Mouse (Mus musculus) bone marrow, adult 2 months (tissue): ENCODE results near the gene Rnase13.

Source experiments
- CTCF ChIP-seq: fragments of 200-500 bp; IDR thresholded peaks from 2 replicates; pipeline ENCODE4 v1.5.1; 2011; ENCODE audit warnings: low read length, control low read depth; ENCODE audit not compliant: control insufficient read depth, insufficient read depth
- POLR2A ChIP-seq: fragments of 200-500 bp; IDR thresholded peaks from 2 replicates; pipeline ENCODE4 v1.6.1; 2011; ENCODE audit warnings: low read depth, mild to moderate bottlenecking, control low read depth, low read length, borderline replicate concordance; ENCODE audit not compliant: control insufficient read depth

GRCm38 (mm10) chr14:51899351-51899750 is 23.2 kb downstream of the Rnase13 start:
- TF ChIP-seq POLR2A (no peak), CTCF (no peak)
